Mouse (Mus musculus) testis, postnatal 14 days (tissue): ENCODE data around the gene Slc22a29.
"Not testable (repeated sequence)": the region's sequence is repeated elsewhere in the genome, so short reads cannot be mapped to it uniquely, and the experiment has no call there.

ENCODE experiments used
- DNase-seq: peaks from one replicate; pipeline ENCODE4 v3.0.0; 2021; ENCODE audit warnings: low spot score

Slc22a29 gene

GRCm38 (mm10) chr19:8218800-8219199, at the start of gene Slc22a29:
Slc22a29 (minus strand) TSS chr19:8218900.
- no peak for DNase-seq

GRCm38 (mm10) chr19:8265324-8265723, 46.6 kb upstream of the Slc22a29 start:
- DNase-seq = no peak

- DNase-seq = no peak
These were observed 34.0 kb upstream of the Slc22a29 start for GRCm38 (mm10) chr19:8252705-8253037.

- peak; percentile 3 for DNase-seq
These were observed 33.4 kb upstream of the Slc22a29 start for GRCm38 (mm10) chr19:8251896-8252704.

- DNase-seq = no peak
These were observed 10.2 kb upstream of the Slc22a29 start for GRCm38 (mm10) chr19:8228916-8229315.

GRCm38 (mm10) chr19:8148787-8149523, 69.7 kb downstream of the Slc22a29 start:
- no peak for DNase-seq

GRCm38 (mm10) chr19:8142716-8143115, 76.0 kb downstream of the Slc22a29 start:
- DNase-seq = not testable (repeated sequence)

- DNase-seq = not testable (repeated sequence)
These were observed 84.4 kb downstream of the Slc22a29 start for GRCm38 (mm10) chr19:8134127-8134841.

- DNase-seq = not testable (repeated sequence)
These were observed 86.8 kb downstream of the Slc22a29 start, which contains the start of gene Slc22a28 for GRCm38 (mm10) chr19:8131881-8132280. Slc22a28 (minus strand) TSS chr19:8131982.
